Mouse (Mus musculus) lung, postnatal 0 days (tissue): Measurements from ENCODE around the gene Stk4.

Experiments used
- CTCF ChIP-seq: IDR thresholded peaks from 2 replicates; pipeline ENCODE4 v1.5.1; 2016; ENCODE audit warnings: antibody characterized with exemption, mild to moderate bottlenecking
- EP300 ChIP-seq: IDR thresholded peaks from 2 replicates; pipeline ENCODE4 v1.6.1; 2016; ENCODE audit warnings: antibody characterized with exemption, mild to moderate bottlenecking, control low read depth

- TF ChIP-seq CTCF: no peak
- no peak for TF ChIP-seq EP300
These were observed 3.0 kb downstream of the Stk4 start for GRCm38 (mm10) chr2:164073120-164073519.
